Mouse (Mus musculus) bone marrow, adult 2 months (tissue): ENCODE measurements around the gene Zfp94.

ENCODE experiments used
- CTCF ChIP-seq: fragments of 200-500 bp; IDR thresholded peaks from 2 replicates; pipeline ENCODE4 v1.5.1; 2011; ENCODE audit warnings: low read length, control low read depth; ENCODE audit not compliant: control insufficient read depth, insufficient read depth
- POLR2A ChIP-seq: fragments of 200-500 bp; IDR thresholded peaks from 2 replicates; pipeline ENCODE4 v1.6.1; 2011; ENCODE audit warnings: low read depth, mild to moderate bottlenecking, control low read depth, low read length, borderline replicate concordance; ENCODE audit not compliant: control insufficient read depth

- TF ChIP-seq POLR2A = no peak
- TF ChIP-seq CTCF = no peak
Measured at GRCm38 (mm10) chr7:24318942-24319341, 2.5 kb upstream of the Zfp94 start.
